Mouse (Mus musculus): ENCODE measurements around the gene Dglucy. TPM values are rescaled to one million over a fixed set of nuclear protein-coding genes. Genes with fewer than 3 reads are reported as not detected.

Gene Dglucy
- total and polyA plus RNA-seq, 2 experiments from 2014 or later = 7.9 to 12.4 TPM

DNA sequence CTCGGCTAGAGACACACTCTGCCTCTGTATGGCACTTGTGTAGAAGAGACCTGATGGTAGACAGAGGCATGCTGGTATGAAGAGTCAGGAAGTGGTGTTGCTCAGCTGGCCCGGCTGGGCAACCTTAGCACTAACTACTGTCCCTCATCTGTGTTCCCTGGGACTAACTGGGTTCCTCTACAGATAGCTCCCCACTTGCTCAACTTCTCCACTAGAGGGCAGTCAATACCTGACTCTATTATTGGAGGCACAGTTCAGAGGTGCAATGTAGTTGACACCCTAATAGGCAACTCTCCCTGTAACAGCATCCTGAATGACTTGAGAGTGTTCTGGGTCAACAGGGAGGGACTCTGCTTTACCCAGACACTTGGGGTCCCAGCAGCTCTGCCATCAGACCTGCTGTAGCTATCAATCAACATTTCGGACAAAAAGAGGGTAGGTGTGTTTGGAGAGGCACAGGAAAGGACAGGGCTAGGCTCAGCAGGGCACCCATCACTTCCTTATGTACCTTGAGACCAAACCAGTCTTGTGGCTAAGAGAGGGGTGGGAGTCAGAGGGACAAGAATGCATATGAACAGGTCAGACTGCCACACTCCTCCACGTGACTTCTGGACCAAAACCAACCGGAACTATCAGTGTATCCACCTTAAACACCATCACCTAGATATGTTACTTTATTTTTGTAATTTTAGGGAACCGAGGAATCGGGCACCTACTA, 70.7 kb downstream of the Dglucy start:
- ATAC-seq (ENCODE audit: insufficient read depth, low read depth) = peak; percentile 79
- Histone ChIP-seq H3K4me3 (ENCODE audit: low read depth, low read length) (no peak overlapping the region), H3K9ac (replicated peaks; ENCODE audit: low read depth, low read length) (no peak overlapping the region), H3K9me3 (replicated peaks; ENCODE audit: control insufficient read depth, low read length) (no peaks in the 10 kb centered on the region), H3K4me1 (ENCODE audit: control insufficient read depth, insufficient read depth) (no peaks in the 10 kb centered on the region), H3K27ac (ENCODE audit: low read depth) (no peak overlapping the region), H3K4me2 (ENCODE audit: low read depth, low read length) (no peak overlapping the region), H3K27me3 (ENCODE audit: control insufficient read depth, insufficient read depth, low read length) (no peaks in the 10 kb centered on the region), H3K36me3 (replicated peaks; ENCODE audit: control insufficient read depth, insufficient read depth, low read length) (no peaks in the 10 kb centered on the region)
- TF ChIP-seq EP300 (IDR thresholded peaks at IDR 0.05; ENCODE audit: low read depth) (no peak), CTCF (IDR thresholded peaks at IDR 0.05; ENCODE audit: low read depth) (peak; percentile 93)
- peak; percentile 67 for DNase-seq (ENCODE audit: low spot score)
- 65% methylated on average over 7 of the region's 7 CpGs for WGBS

DNA sequence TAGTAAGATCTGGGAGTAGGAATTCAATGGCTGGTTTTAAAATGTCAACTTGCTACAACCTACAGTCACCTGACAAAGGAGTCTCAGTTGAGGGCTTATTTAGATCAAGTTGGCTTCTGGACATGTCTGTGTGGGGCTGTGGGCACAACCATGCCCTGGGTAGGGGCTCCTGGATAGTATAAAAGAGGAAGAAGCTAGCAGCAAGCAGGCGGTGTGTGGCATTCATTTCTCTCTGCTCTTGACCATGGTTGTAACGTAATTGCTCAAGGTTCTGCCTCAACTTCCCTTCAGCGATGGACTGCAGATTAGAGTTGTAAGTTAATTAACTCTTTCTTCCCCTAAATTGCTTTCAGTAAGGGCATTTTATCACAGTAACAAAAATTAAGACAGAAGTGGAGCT, 73.5 kb downstream of the Dglucy start:
- ATAC-seq (ENCODE audit: insufficient read depth, low read depth) = no peak
- no peaks in the 10 kb centered on the region for H3K36me3 ChIP-seq (replicated peaks; ENCODE audit: control insufficient read depth, insufficient read depth, low read length)
- no peaks in the 10 kb centered on the region for H3K9me3 ChIP-seq (replicated peaks; ENCODE audit: control insufficient read depth, low read length)
- WGBS = 72% methylated on average over 3 of the region's 3 CpGs
- no peak overlapping the region for H3K4me3 ChIP-seq (ENCODE audit: low read depth, low read length)
- no peak overlapping the region for H3K4me2 ChIP-seq (ENCODE audit: low read depth, low read length)
- no peak overlapping the region for H3K27ac ChIP-seq (ENCODE audit: low read depth)
- H3K27me3 ChIP-seq (ENCODE audit: control insufficient read depth, insufficient read depth, low read length) = no peaks in the 10 kb centered on the region
- no peak overlapping the region for H3K9ac ChIP-seq (replicated peaks; ENCODE audit: low read depth, low read length)
- no peaks in the 10 kb centered on the region for H3K4me1 ChIP-seq (ENCODE audit: control insufficient read depth, insufficient read depth)
- TF ChIP-seq CTCF (IDR thresholded peaks at IDR 0.05; ENCODE audit: low read depth) = no peak
- TF ChIP-seq EP300 (IDR thresholded peaks at IDR 0.05; ENCODE audit: low read depth) = no peak
- DNase-seq (ENCODE audit: low spot score) = no peak

DNA sequence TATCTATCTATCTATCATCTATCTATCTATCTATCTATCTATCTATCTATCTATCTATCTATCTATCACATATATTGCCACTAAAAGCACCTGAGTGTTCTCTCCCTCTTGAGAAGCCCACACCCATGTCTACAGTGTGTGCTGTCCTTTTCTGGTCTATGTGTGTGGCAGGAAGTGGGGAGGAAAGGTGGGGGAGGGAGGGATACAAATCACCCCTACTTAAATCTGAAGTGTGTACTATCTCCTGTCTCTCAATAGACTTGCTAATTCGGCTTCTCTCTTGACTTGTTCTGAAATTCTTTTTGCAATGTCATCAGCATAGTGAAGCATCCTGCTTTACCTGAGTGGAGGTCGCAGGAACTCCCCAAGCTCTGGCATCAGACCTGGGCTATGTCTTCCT, 77.5 kb downstream of the Dglucy start:
- no peak overlapping the region for H3K9ac ChIP-seq (replicated peaks; ENCODE audit: low read depth, low read length)
- no peak overlapping the region for H3K4me2 ChIP-seq (ENCODE audit: low read depth, low read length)
- H3K27ac ChIP-seq (ENCODE audit: low read depth) = no peak overlapping the region
- no peaks in the 10 kb centered on the region for H3K36me3 ChIP-seq (replicated peaks; ENCODE audit: control insufficient read depth, insufficient read depth, low read length)
- WGBS = 66% methylated on average over 2 of the region's 2 CpGs
- DNase-seq (ENCODE audit: low spot score) (no peak), ATAC-seq (ENCODE audit: insufficient read depth, low read depth) (no peak)
- no peaks in the 10 kb centered on the region for H3K4me1 ChIP-seq (ENCODE audit: control insufficient read depth, insufficient read depth)
- H3K27me3 ChIP-seq (ENCODE audit: control insufficient read depth, insufficient read depth, low read length) = no peaks in the 10 kb centered on the region
- no peak for TF ChIP-seq CTCF (IDR thresholded peaks at IDR 0.05; ENCODE audit: low read depth)
- TF ChIP-seq EP300 (IDR thresholded peaks at IDR 0.05; ENCODE audit: low read depth) = no peak
- H3K9me3 ChIP-seq (replicated peaks; ENCODE audit: control insufficient read depth, low read length) = no peaks in the 10 kb centered on the region
- no peak overlapping the region for H3K4me3 ChIP-seq (ENCODE audit: low read depth, low read length)

DNA sequence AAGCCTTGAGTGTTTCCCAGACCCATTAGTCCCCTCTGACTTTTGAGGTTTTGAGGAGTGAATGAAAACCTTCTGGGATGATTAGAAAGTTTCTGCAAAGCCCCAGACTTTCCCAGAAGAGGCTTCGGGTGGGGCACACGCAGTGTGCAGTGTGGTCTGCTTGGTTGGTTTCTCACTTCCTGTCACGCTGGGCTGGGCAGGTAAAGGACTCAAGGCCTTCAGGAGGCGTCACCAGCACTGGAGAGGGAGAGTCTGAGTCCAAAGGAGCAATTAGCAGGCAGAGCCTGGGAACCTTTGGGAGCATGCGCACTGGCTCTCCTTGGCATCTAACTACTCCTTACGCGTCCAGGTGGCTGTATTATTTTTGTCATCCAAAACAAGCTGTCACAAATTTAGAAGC, 78.9 kb downstream of the Dglucy start:
- no peak for ATAC-seq (ENCODE audit: insufficient read depth, low read depth)
- H3K4me2 ChIP-seq (ENCODE audit: low read depth, low read length) = no peak overlapping the region
- no peaks in the 10 kb centered on the region for H3K27me3 ChIP-seq (ENCODE audit: control insufficient read depth, insufficient read depth, low read length)
- no peaks in the 10 kb centered on the region for H3K36me3 ChIP-seq (replicated peaks; ENCODE audit: control insufficient read depth, insufficient read depth, low read length)
- no peak overlapping the region for H3K9ac ChIP-seq (replicated peaks; ENCODE audit: low read depth, low read length)
- H3K9me3 ChIP-seq (replicated peaks; ENCODE audit: control insufficient read depth, low read length) = no peaks in the 10 kb centered on the region
- TF ChIP-seq EP300 (IDR thresholded peaks at IDR 0.05; ENCODE audit: low read depth) = no peak
- no peak for TF ChIP-seq CTCF (IDR thresholded peaks at IDR 0.05; ENCODE audit: low read depth)
- H3K4me3 ChIP-seq (ENCODE audit: low read depth, low read length) = no peak overlapping the region
- H3K27ac ChIP-seq (ENCODE audit: low read depth) = no peak overlapping the region
- 73% methylated on average over 7 of the region's 7 CpGs for WGBS
- no peaks in the 10 kb centered on the region for H3K4me1 ChIP-seq (ENCODE audit: control insufficient read depth, insufficient read depth)
- DNase-seq (ENCODE audit: low spot score) = no peak

DNA sequence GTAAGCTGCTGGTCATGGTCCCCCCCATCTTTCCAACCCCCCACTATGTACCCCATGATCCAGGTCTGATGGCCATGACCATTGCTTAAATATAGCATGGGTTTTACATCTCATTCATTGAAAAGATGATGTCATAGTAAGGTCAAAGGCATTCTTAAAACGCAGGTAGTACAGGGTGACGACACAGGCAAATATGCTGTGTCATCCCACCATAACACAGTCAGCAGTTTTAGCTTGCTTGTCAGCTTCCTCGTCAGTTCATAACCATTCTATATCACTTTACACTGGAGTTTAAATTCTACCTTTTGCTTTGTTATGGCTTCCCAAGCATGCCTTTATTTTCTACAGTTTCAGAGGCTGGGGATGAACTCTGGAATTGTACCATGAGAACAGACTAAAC, 83.4 kb downstream of the Dglucy start:
- ATAC-seq (ENCODE audit: insufficient read depth, low read depth) = no peak
- no peaks in the 10 kb centered on the region for H3K4me1 ChIP-seq (ENCODE audit: control insufficient read depth, insufficient read depth)
- H3K27me3 ChIP-seq (ENCODE audit: control insufficient read depth, insufficient read depth, low read length) = no peaks in the 10 kb centered on the region
- H3K9me3 ChIP-seq (replicated peaks; ENCODE audit: control insufficient read depth, low read length) = no peaks in the 10 kb centered on the region
- H3K4me3 ChIP-seq (ENCODE audit: low read depth, low read length) = no peak overlapping the region
- no peak overlapping the region for H3K27ac ChIP-seq (ENCODE audit: low read depth)
- H3K9ac ChIP-seq (replicated peaks; ENCODE audit: low read depth, low read length) = no peak overlapping the region
- DNase-seq (ENCODE audit: low spot score) = no peak
- no peaks in the 10 kb centered on the region for H3K36me3 ChIP-seq (replicated peaks; ENCODE audit: control insufficient read depth, insufficient read depth, low read length)
- no peak overlapping the region for H3K4me2 ChIP-seq (ENCODE audit: low read depth, low read length)
- 72% methylated on average over 3 of the region's 3 CpGs for WGBS
- TF ChIP-seq CTCF (IDR thresholded peaks at IDR 0.05; ENCODE audit: low read depth) (no peak), EP300 (IDR thresholded peaks at IDR 0.05; ENCODE audit: low read depth) (no peak)
